Mouse (Mus musculus): Measurements from ENCODE around the gene Olfr1347. TPM values are rescaled to one million over a fixed set of nuclear protein-coding genes. Genes with fewer than 3 reads are reported as not detected.

Olfr1347 gene
- not detected in 2 replicates for polyA plus RNA-seq (2012; ENCODE audit: low replicate concordance)

DNA sequence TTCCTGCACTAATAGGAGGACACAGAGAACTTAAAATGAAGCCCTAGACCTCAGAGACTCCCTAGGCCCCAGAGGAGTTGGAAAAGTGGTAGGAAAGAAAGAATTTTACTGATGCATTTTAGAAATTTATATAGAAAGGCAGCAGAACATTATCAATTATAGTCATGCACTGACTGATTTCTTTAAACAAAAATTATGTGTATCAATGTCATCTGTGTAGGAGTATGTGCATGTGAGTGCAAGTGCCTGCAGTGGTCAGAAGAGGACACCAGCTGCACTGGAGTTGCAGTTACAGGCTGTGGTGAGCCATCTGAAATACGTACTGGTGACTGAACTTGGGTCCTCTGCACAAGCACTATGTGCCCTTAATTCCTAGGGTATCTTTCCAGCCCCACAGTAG, at the start of gene Olfr1347:
Olfr1347 (minus strand) TSS at position 101 of the 400 bp plus-strand sequence.

GRCm38 (mm10) chr7:6522850-6523249, 23.3 kb upstream of the Olfr1347 start, which contains the start of gene Olfr1349:
Gene Olfr1349 (minus strand): TSS chr7:6522950.

DNA sequence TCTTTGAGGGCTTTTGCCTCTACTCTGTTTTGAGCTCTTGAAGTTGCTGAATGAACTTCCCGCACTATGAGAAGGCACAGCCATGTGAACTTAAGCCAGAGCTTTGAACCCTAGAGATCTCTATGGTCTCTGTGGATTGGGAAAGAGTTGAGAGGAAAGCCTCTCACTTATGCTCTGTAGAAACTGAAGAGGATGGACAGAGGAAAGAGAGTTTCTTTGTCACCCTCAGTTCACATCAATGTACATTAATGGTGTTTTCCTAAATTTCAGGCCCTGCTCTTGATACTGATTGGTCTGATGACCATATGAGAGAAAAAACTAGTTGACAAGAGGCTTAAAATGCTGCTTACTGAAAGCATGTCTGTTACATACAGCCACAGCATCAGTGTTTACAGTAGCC, 9.1 kb upstream of the Olfr1347 start, which contains the start of gene Olfr1348:
Olfr1348 (minus strand) TSS at position 101 of the 400 bp plus-strand sequence.

DNA sequence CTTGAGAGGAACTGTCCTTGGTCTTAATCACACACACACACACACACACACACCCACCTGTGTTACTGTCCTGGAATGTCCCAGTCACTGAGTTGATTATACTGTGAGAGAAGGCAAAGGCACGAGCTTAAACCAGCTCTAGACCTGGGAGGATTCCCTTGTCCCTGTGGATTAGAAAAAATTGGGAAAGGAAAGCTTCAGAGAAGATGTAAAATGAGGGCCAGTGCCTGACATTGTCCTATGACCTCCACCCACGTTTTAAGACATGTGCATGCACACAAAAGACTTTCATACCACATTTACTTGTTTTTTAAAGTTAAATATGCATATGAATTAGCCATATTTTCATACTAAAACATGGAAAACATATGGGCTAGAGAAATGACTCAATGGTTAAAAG, 12.7 kb downstream of the Olfr1347 start, which contains the start of gene Olfr5:
Olfr5 (minus strand) TSS at position 101 of the 400 bp plus-strand sequence.

DNA sequence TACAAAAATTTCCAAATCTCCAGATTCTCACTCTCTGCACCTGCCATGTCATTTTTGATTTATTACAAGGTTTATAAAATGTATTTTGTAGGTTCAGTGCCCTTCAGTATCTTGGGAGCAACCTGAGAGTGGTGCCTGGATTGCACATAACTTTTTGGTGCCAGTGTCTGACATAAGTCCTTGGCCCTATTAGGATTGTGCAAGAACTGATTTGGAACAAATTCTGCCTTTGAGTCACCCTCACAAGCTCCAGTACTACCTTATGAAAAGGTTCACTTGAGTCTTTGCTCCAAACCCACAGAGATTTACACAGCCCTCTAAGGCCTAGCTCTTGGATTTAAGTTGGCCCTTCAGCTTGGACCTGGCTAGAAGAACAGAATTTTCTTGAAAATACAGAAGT, 32.6 kb downstream of the Olfr1347 start, which contains the start of gene Olfr1346:
Olfr1346 (plus strand) TSS at position 151 of the 400 bp plus-strand sequence.

GRCm38 (mm10) chr7:6455868-6456267, 43.7 kb downstream of the Olfr1347 start, which contains the start of gene Olfr1336:
Gene Olfr1336 (plus strand): TSS chr7:6456168.

GRCm38 (mm10) chr7:6438388-6438787, 61.2 kb downstream of the Olfr1347 start, which contains the start of gene Olfr1344:
Gene Olfr1344 (plus strand): TSS chr7:6438688.

Other genes starting within 250 kb of the Olfr1347 start
- gene Epp13, start 247.0 kb downstream of the Olfr1347 start, polyA plus RNA-seq (2012; ENCODE audit: low replicate concordance), result not detected in 2 replicates
- 0.45 and 0.68 TPM in 2 replicates for gene Zfp667, start 213.2 kb downstream of the Olfr1347 start, polyA plus RNA-seq (2012; ENCODE audit: low replicate concordance)
- gene Zfp583, start 168.5 kb downstream of the Olfr1347 start, polyA plus RNA-seq (2012; ENCODE audit: low replicate concordance), result 0.68 and 3.8 TPM in 2 replicates
- not detected in 2 replicates for gene Gm3854, start 156.0 kb downstream of the Olfr1347 start, polyA plus RNA-seq (2012; ENCODE audit: low replicate concordance)
- 0.30 TPM in 1 of 2 replicates, not detected in the other for gene Zfp78, start 136.5 kb downstream of the Olfr1347 start, polyA plus RNA-seq (2012; ENCODE audit: low replicate concordance)
- 0.40 and 0.44 TPM in 2 replicates for gene Zfp28, start 116.5 kb downstream of the Olfr1347 start, polyA plus RNA-seq (2012; ENCODE audit: low replicate concordance)
- not detected in 2 replicates for gene Smim17, start 101.0 kb downstream of the Olfr1347 start, polyA plus RNA-seq (2012; ENCODE audit: low replicate concordance)
- not detected in 2 replicates for gene Gm20715, start 89.5 kb downstream of the Olfr1347 start, polyA plus RNA-seq (2012; ENCODE audit: low replicate concordance)
- gene Olfr1344, start 61.1 kb downstream of the Olfr1347 start, polyA plus RNA-seq (2012; ENCODE audit: low replicate concordance), result 0.17 TPM in 1 of 2 replicates, not detected in the other
- not detected in 2 replicates for gene Olfr1336, start 43.6 kb downstream of the Olfr1347 start, polyA plus RNA-seq (2012; ENCODE audit: low replicate concordance)
- 0.06 TPM in 1 of 2 replicates, not detected in the other for gene Olfr1346, start 32.7 kb downstream of the Olfr1347 start, polyA plus RNA-seq (2012; ENCODE audit: low replicate concordance)
- not detected in 2 replicates for gene Olfr5, start 12.8 kb downstream of the Olfr1347 start, polyA plus RNA-seq (2012; ENCODE audit: low replicate concordance)
- gene Olfr1348, start 9.0 kb upstream of the Olfr1347 start, polyA plus RNA-seq (2012; ENCODE audit: low replicate concordance), result not detected in 2 replicates
- gene Olfr1349, start 23.2 kb upstream of the Olfr1347 start, polyA plus RNA-seq (2012; ENCODE audit: low replicate concordance), result 0.14 and 0.42 TPM in 2 replicates
- gene Olfr1350, start 65.1 kb upstream of the Olfr1347 start, polyA plus RNA-seq (2012; ENCODE audit: low replicate concordance), result not detected in 2 replicates
- not detected in 2 replicates for gene Zim1, start 196.7 kb upstream of the Olfr1347 start, polyA plus RNA-seq (2012; ENCODE audit: low replicate concordance)
- gene Peg3, start 230.7 kb upstream of the Olfr1347 start, polyA plus RNA-seq (2012; ENCODE audit: low replicate concordance), result not detected in 2 replicates
- gene Usp29, start 230.8 kb upstream of the Olfr1347 start, polyA plus RNA-seq (2012; ENCODE audit: low replicate concordance), result not detected in 2 replicates

All from leukemia stem cell, adult 10-12 weeks (primary cell).